Mouse (Mus musculus): ENCODE results near the gene Ggta1.

DNA sequence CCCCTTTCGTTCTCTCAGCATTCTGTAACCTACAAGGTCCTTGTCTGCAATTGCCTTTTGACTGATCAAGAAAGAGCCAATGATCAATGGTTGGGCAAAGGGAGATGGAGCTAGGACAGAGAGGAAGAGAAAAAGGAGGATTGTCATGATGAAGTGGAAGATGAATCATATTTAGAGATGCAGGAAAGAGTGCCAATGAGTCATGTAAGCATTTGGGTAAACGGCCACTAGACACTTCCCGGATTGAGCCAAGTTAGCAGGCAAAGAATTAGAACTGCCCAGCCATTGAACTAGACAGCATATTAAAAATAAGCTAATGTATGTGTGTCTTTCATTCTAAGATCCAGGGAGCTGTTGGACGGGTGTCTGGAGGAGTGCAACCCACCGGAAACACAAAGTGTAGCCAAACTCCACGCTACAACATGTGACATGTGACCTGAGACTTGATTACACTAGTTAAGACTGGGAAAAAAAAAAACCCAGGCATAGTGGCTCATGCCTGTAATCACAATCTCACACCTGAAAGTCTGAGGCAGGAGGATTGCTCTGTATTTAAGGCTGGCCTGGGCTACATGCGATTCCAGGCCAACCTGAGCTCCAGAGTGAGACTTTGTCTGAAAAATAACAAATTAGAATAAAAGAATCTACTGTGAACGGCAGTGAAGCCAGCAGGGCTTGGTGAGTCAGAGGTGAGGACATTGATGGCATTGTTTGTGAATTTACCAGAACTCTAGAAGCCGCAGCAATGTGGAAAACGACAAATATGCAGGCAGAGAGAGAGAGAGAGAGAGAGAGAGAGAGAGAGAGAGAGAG, 15.2 kb upstream of the Ggta1 start:
- TF ChIP-seq EP300 (IDR thresholded peaks at IDR 0.05; ENCODE audit: low read length) (no peak), MAZ (IDR thresholded peaks at IDR 0.05; ENCODE audit: low read depth, low read length) (no peak), MAFK (IDR thresholded peaks at IDR 0.05; ENCODE audit: insufficient replicate concordance, low read length) (no peak), CTCF (conservative IDR thresholded peaks at IDR 0.05 in 1 of 2, IDR thresholded peaks at IDR 0.05 in 1 of 2; ENCODE audit: low read depth in 2 of 2, low read length in 2 of 2) (no peak), POLR2AphosphoS2 (IDR thresholded peaks at IDR 0.05; ENCODE audit: low read depth, low read length) (no peak), KAT2A (IDR thresholded peaks at IDR 0.05; ENCODE audit: insufficient replicate concordance, low read length) (no peak), TCF12 (IDR thresholded peaks at IDR 0.05; ENCODE audit: low read depth, low read length) (no peak), MYC (IDR thresholded peaks at IDR 0.05; ENCODE audit: low read depth, low read length) (no peak), MAX (IDR thresholded peaks at IDR 0.05; ENCODE audit: low read length) (no peak), USF2 (conservative IDR thresholded peaks at IDR 0.05; ENCODE audit: low read depth, low read length) (no peak), BHLHE40 (IDR thresholded peaks at IDR 0.05; ENCODE audit: low read depth, low read length) (no peak), MEF2A (IDR thresholded peaks at IDR 0.05; ENCODE audit: borderline replicate concordance, low read depth, low read length) (no peak), SMC3 (IDR thresholded peaks at IDR 0.05; ENCODE audit: low read depth, low read length) (no peak)

All from CH12.LX (cell line).